Mouse (Mus musculus) G1E (cell line): ENCODE measurements around the gene Nt5c3b. TPM values are rescaled to one million over a fixed set of nuclear protein-coding genes. Genes with fewer than 3 reads are reported as not detected.

Experiments
- ATAC-seq: 2 replicates; pipeline ENCODE4 v1.8.0; 2016; ENCODE audit warnings: mild to moderate bottlenecking; ENCODE audit not compliant: insufficient number of reproducible peaks, poor library complexity, low FRiP score, severe bottlenecking; ENCODE audit errors: extremely low read depth
- DNase-seq: peaks from one replicate; pipeline ENCODE4 v3.0.0; 2012; ENCODE audit warnings: low spot score
- H3K27me3 ChIP-seq: 2 replicates; pipeline ENCODE4 v1.6.1; 2012; ENCODE audit warnings: mild to moderate bottlenecking, low read length, inconsistent platforms; ENCODE audit not compliant: insufficient read depth
- H3K36me3 ChIP-seq: replicated peaks from 2 replicates; pipeline ENCODE3; 2012; ENCODE audit warnings: mild to moderate bottlenecking, inconsistent platforms
- H3K4me1 ChIP-seq: 2 replicates; pipeline ENCODE4 v1.6.1; 2012; ENCODE audit warnings: low read depth, low read length, inconsistent platforms, mixed read lengths; ENCODE audit not compliant: insufficient read depth
- H3K4me3 ChIP-seq: 2 replicates; pipeline ENCODE4 v1.5.1; 2012; ENCODE audit warnings: low read depth, mild to moderate bottlenecking, inconsistent platforms, low read length, moderate library complexity, mixed read lengths
- H3K9me3 ChIP-seq: replicated peaks from 2 replicates; pipeline ENCODE4 v1.6.1; 2012; ENCODE audit warnings: inconsistent platforms
- CTCF ChIP-seq: IDR thresholded peaks from 2 replicates; pipeline ENCODE4 v1.5.1; 2012; ENCODE audit warnings: low read depth, low read length, inconsistent platforms, mixed read lengths
- GATA1 ChIP-seq: IDR thresholded peaks from 2 replicates; pipeline ENCODE4 v1.6.1; 2012; ENCODE audit warnings: borderline replicate concordance, low read length, inconsistent platforms, mixed read lengths
- GATA2 ChIP-seq: IDR thresholded peaks from 2 replicates; pipeline ENCODE4 v1.6.1; 2012; ENCODE audit warnings: low read depth, low read length, inconsistent platforms, borderline replicate concordance
- POLR2AphosphoS5 ChIP-seq: IDR thresholded peaks from 2 replicates; pipeline ENCODE4 v1.6.1; 2012; ENCODE audit warnings: low read depth, low read length, inconsistent platforms; ENCODE audit not compliant: insufficient replicate concordance
- TAL1 ChIP-seq: conservative IDR thresholded peaks from 2 replicates; pipeline ENCODE4 v1.6.1; 2012; ENCODE audit warnings: low read depth, low read length, inconsistent platforms, mixed read lengths
- polyA plus RNA-seq: library from polyadenylated mRNA; stranded (reverse); fragments of >175 nt; gene quantifications from 2 replicates; pipeline ENCODE4 v1.2.3, GENCODE M21; 2012
- total RNA-seq, 2 experiments: library from RNA; stranded (forward) in 1 of 2; stranded (reverse) in 1 of 2; fragments of 200-1000 nt in 1 of 2; fragments of >200 nt in 1 of 2; fragmentation: Nextera tagmentation in 1 of 2; gene quantifications; 2 replicates each; pipeline ENCODE4 v1.2.3; 2014 to 2017

Nt5c3b gene
- total and polyA plus RNA-seq, 3 experiments, result 13.3 to 41.2 (median 19.1) TPM

- TF ChIP-seq TAL1 (no peak), GATA2 (no peak), POLR2AphosphoS5 (no peak), CTCF (no peak), GATA1 (no peak)
Measured at GRCm38 (mm10) chr11:100378446-100378845, 63.2 kb downstream of the Nt5c3b start.

DNA sequence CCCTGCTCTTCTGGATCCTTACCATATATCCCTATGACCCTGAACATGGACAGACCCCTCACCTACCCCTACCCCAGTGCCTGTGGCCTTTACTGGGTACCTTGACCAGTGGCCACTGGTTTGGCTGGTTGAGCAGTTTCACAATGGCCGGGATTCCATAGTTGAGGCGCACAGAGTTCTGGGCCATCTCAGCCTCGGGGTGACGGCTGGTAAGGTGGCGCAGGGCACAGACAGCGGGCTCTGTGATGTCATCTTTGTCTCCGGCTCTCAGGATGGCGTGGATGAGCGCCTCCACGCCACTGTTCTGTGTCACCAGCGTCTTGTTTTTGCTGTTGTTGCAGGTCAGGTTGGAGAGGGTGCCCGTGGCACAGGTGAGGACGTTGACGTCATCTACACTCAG, 63.6 kb downstream of the Nt5c3b start:
- peaks cover 41% of the 10 kb centered on the region for H3K27me3 ChIP-seq
- H3K9me3 ChIP-seq, result no peaks in the 10 kb centered on the region
- ATAC-seq (no peak), DNase-seq (no peak)
- no peaks in the 10 kb centered on the region for H3K4me1 ChIP-seq
- no peak for TF ChIP-seq GATA2
- no peak for TF ChIP-seq GATA1
- TF ChIP-seq TAL1, result no peak
- TF ChIP-seq CTCF, result no peak
- H3K36me3 ChIP-seq, result no peaks in the 10 kb centered on the region
- no peak overlapping the region for H3K4me3 ChIP-seq

More at GRCm38 (mm10) chr11:100378446-100378845, 63.2 kb downstream of the Nt5c3b start:
- Histone ChIP-seq H3K9me3 (no peaks in the 10 kb centered on the region), H3K4me3 (no peak overlapping the region), H3K36me3 (no peaks in the 10 kb centered on the region), H3K27me3 (peaks cover 45% of the 10 kb centered on the region), H3K4me1 (no peaks in the 10 kb centered on the region)
- DNase-seq (no peak), ATAC-seq (no peak)

GRCm38 (mm10) chr11:100376746-100377389, 64.7 kb downstream of the Nt5c3b start:
- no peak overlapping the region for H3K4me3 ChIP-seq
- H3K36me3 ChIP-seq, result no peaks in the 10 kb centered on the region
- no peak for TF ChIP-seq TAL1
- TF ChIP-seq GATA2, result no peak
- TF ChIP-seq GATA1, result no peak
- no peak for TF ChIP-seq POLR2AphosphoS5
- no peak for TF ChIP-seq CTCF
- peaks cover 41% of the 10 kb centered on the region for H3K27me3 ChIP-seq
- ATAC-seq (no peak), DNase-seq (no peak)
- H3K9me3 ChIP-seq, result no peaks in the 10 kb centered on the region
- no peaks in the 10 kb centered on the region for H3K4me1 ChIP-seq

DNA sequence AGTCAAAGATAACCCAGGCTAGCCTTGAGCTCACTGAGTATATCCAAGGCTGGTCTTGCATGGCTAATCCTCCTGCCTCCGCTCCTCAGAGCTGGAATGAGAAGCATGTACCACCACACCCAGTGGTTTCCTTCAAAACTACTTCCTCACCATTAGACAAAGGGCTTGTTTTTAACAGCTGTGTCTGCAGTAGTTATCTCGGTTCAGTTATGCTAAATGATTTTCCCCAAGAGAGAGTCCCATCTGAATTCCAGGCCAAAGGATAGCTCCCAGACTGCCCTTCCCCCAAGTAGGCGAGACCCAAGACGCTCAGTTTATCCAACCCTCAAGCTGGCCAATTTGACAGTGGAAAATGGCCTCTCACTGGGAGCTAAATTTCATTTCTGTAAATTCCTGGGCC, 65.6 kb downstream of the Nt5c3b start:
- ATAC-seq (no peak), DNase-seq (no peak)
- no peak overlapping the region for H3K4me3 ChIP-seq
- TF ChIP-seq POLR2AphosphoS5 (no peak), GATA1 (no peak), TAL1 (no peak), CTCF (no peak), GATA2 (no peak)
- H3K9me3 ChIP-seq, result no peaks in the 10 kb centered on the region
- peaks cover 39% of the 10 kb centered on the region for H3K27me3 ChIP-seq
- H3K4me1 ChIP-seq, result no peaks in the 10 kb centered on the region
- H3K36me3 ChIP-seq, result no peaks in the 10 kb centered on the region

- Histone ChIP-seq H3K36me3 (no peaks in the 10 kb centered on the region), H3K4me1 (no peaks in the 10 kb centered on the region)
Measured at GRCm38 (mm10) chr11:100375127-100375526, 66.5 kb downstream of the Nt5c3b start.

More at GRCm38 (mm10) chr11:100375127-100375526, 66.5 kb downstream of the Nt5c3b start:
- Histone ChIP-seq H3K4me3 (no peak overlapping the region), H3K9me3 (no peaks in the 10 kb centered on the region), H3K27me3 (peaks cover 36% of the 10 kb centered on the region; the same call in 1 of the 2 replicates)
- DNase-seq, result no peak
- ATAC-seq, result no peak
- no peak for TF ChIP-seq GATA2
- TF ChIP-seq GATA1, result no peak
- no peak for TF ChIP-seq CTCF
- no peak for TF ChIP-seq TAL1
- no peak for TF ChIP-seq POLR2AphosphoS5

Other genes starting within 250 kb of the Nt5c3b start
- not detected in 2 replicates for gene Krt9, start 248.6 kb downstream of the Nt5c3b start, total RNA-seq (2014; fragmentation: Nextera tagmentation)
- 0.06 TPM in 1 of 2 replicates, not detected in the other for gene Krt9, start 248.6 kb downstream of the Nt5c3b start, total RNA-seq (2017)
- not detected in 2 replicates for gene Krt9, start 248.6 kb downstream of the Nt5c3b start, polyA plus RNA-seq
- gene Krt14, start 234.3 kb downstream of the Nt5c3b start, total RNA-seq (2014; fragmentation: Nextera tagmentation), result not detected in 2 replicates
- 0.11 TPM in 1 of 2 replicates, not detected in the other for gene Krt14, start 234.3 kb downstream of the Nt5c3b start, total RNA-seq (2017)
- gene Krt14, start 234.3 kb downstream of the Nt5c3b start, polyA plus RNA-seq, result 0.08 TPM in 1 of 2 replicates, not detected in the other
- gene Krt16, start 192.9 kb downstream of the Nt5c3b start, total RNA-seq (2014; fragmentation: Nextera tagmentation), result not detected in 2 replicates
- gene Krt16, start 192.9 kb downstream of the Nt5c3b start, total RNA-seq (2017), result 0.05 TPM in 1 of 2 replicates, not detected in the other
- gene Krt16, start 192.9 kb downstream of the Nt5c3b start, polyA plus RNA-seq, result not detected in 2 replicates
- not detected in 2 replicates for gene Krt17, start 180.8 kb downstream of the Nt5c3b start, total RNA-seq (2014; fragmentation: Nextera tagmentation)
- gene Krt17, start 180.8 kb downstream of the Nt5c3b start, total RNA-seq (2017), result not detected in 2 replicates
- 0.07 TPM in 2 replicates for gene Krt17, start 180.8 kb downstream of the Nt5c3b start, polyA plus RNA-seq
- not detected in 2 replicates for gene Krt42, start 171.9 kb downstream of the Nt5c3b start, total RNA-seq (2014; fragmentation: Nextera tagmentation)
- 0.11 TPM in 1 of 2 replicates, not detected in the other for gene Krt42, start 171.9 kb downstream of the Nt5c3b start, total RNA-seq (2017)
- not detected in 2 replicates for gene Krt42, start 171.9 kb downstream of the Nt5c3b start, polyA plus RNA-seq
- gene Eif1, start 121.9 kb downstream of the Nt5c3b start, total RNA-seq (2014; fragmentation: Nextera tagmentation), result 916 and 1,324 TPM in 2 replicates
- gene Eif1, start 121.9 kb downstream of the Nt5c3b start, total RNA-seq (2017), result 235 and 344 TPM in 2 replicates
- gene Eif1, start 121.9 kb downstream of the Nt5c3b start, polyA plus RNA-seq, result 514 and 548 TPM in 2 replicates
- not detected in 2 replicates for gene Gast, start 107.4 kb downstream of the Nt5c3b start, total RNA-seq (2014; fragmentation: Nextera tagmentation)
- not detected in 2 replicates for gene Gast, start 107.4 kb downstream of the Nt5c3b start, total RNA-seq (2017)
- gene Gast, start 107.4 kb downstream of the Nt5c3b start, polyA plus RNA-seq, result not detected in 2 replicates
- gene Hap1, start 85.7 kb downstream of the Nt5c3b start, total RNA-seq (2014; fragmentation: Nextera tagmentation), result not detected in 2 replicates
- 0.05 TPM in 1 of 2 replicates, not detected in the other for gene Hap1, start 85.7 kb downstream of the Nt5c3b start, total RNA-seq (2017)
- not detected in 2 replicates for gene Hap1, start 85.7 kb downstream of the Nt5c3b start, polyA plus RNA-seq
- not detected in 2 replicates for gene Jup, start 44.0 kb downstream of the Nt5c3b start, total RNA-seq (2014; fragmentation: Nextera tagmentation)
- 0.33 and 0.58 TPM in 2 replicates for gene Jup, start 44.0 kb downstream of the Nt5c3b start, total RNA-seq (2017)
- not detected in 2 replicates for gene Jup, start 44.0 kb downstream of the Nt5c3b start, polyA plus RNA-seq
- gene P3h4, start 27.0 kb downstream of the Nt5c3b start, total RNA-seq (2014; fragmentation: Nextera tagmentation), result not detected in 2 replicates
- gene P3h4, start 27.0 kb downstream of the Nt5c3b start, total RNA-seq (2017), result 0.06 TPM in 1 of 2 replicates, not detected in the other
- gene P3h4, start 27.0 kb downstream of the Nt5c3b start, polyA plus RNA-seq, result not detected in 2 replicates
- not detected in 2 replicates for gene Fkbp10, start 26.1 kb downstream of the Nt5c3b start, total RNA-seq (2014; fragmentation: Nextera tagmentation)
- gene Fkbp10, start 26.1 kb downstream of the Nt5c3b start, total RNA-seq (2017), result 0.55 TPM in 1 of 2 replicates, not detected in the other
- not detected in 2 replicates for gene Fkbp10, start 26.1 kb downstream of the Nt5c3b start, polyA plus RNA-seq
- 0.83 and 2.2 TPM in 2 replicates for gene Klhl10, start 109 bp upstream of the Nt5c3b start, total RNA-seq (2014; fragmentation: Nextera tagmentation)
- 0.23 and 0.98 TPM in 2 replicates for gene Klhl10, start 109 bp upstream of the Nt5c3b start, total RNA-seq (2017)
- gene Klhl10, start 109 bp upstream of the Nt5c3b start, polyA plus RNA-seq, result not detected in 2 replicates
- 22.4 and 28.3 TPM in 2 replicates for gene Klhl11, start 30.9 kb upstream of the Nt5c3b start, total RNA-seq (2014; fragmentation: Nextera tagmentation)
- gene Klhl11, start 30.9 kb upstream of the Nt5c3b start, total RNA-seq (2017), result 23.4 and 27.5 TPM in 2 replicates
- 2.9 and 3.4 TPM in 2 replicates for gene Klhl11, start 30.9 kb upstream of the Nt5c3b start, polyA plus RNA-seq
- 134 and 139 TPM in 2 replicates for gene Acly, start 86.2 kb upstream of the Nt5c3b start, total RNA-seq (2014; fragmentation: Nextera tagmentation)
- 205 and 206 TPM in 2 replicates for gene Acly, start 86.2 kb upstream of the Nt5c3b start, total RNA-seq (2017)
- 36.3 and 86.9 TPM in 2 replicates for gene Acly, start 86.2 kb upstream of the Nt5c3b start, polyA plus RNA-seq
- gene Ttc25, start 103.8 kb upstream of the Nt5c3b start, total RNA-seq (2014; fragmentation: Nextera tagmentation), result 0.49 TPM in 1 of 2 replicates, not detected in the other
- 0.17 and 0.60 TPM in 2 replicates for gene Ttc25, start 103.8 kb upstream of the Nt5c3b start, total RNA-seq (2017)
- 0.09 and 0.21 TPM in 2 replicates for gene Ttc25, start 103.8 kb upstream of the Nt5c3b start, polyA plus RNA-seq
- gene Cnp, start 133.1 kb upstream of the Nt5c3b start, total RNA-seq (2014; fragmentation: Nextera tagmentation), result 1.1 and 2.7 TPM in 2 replicates
- gene Cnp, start 133.1 kb upstream of the Nt5c3b start, total RNA-seq (2017), result 4.8 and 5.9 TPM in 2 replicates
- gene Cnp, start 133.1 kb upstream of the Nt5c3b start, polyA plus RNA-seq, result 5.1 and 5.9 TPM in 2 replicates
- gene Nkiras2, start 177.4 kb upstream of the Nt5c3b start, total RNA-seq (2014; fragmentation: Nextera tagmentation), result 47.6 and 54.9 TPM in 2 replicates
- 18.4 and 22.7 TPM in 2 replicates for gene Nkiras2, start 177.4 kb upstream of the Nt5c3b start, total RNA-seq (2017)
- 36.1 and 40.4 TPM in 2 replicates for gene Nkiras2, start 177.4 kb upstream of the Nt5c3b start, polyA plus RNA-seq
- 234 and 254 TPM in 2 replicates for gene Dnajc7, start 178.4 kb upstream of the Nt5c3b start, total RNA-seq (2014; fragmentation: Nextera tagmentation)
- gene Dnajc7, start 178.4 kb upstream of the Nt5c3b start, total RNA-seq (2017), result 142 and 151 TPM in 2 replicates
- 98.8 and 140 TPM in 2 replicates for gene Dnajc7, start 178.4 kb upstream of the Nt5c3b start, polyA plus RNA-seq